Mouse (Mus musculus) heart, embryonic 16.5 days (tissue): ENCODE measurements around the gene Secisbp2. TPM values are rescaled to one million over a fixed set of nuclear protein-coding genes. Genes with fewer than 3 reads are reported as not detected.

ENCODE experiments used
- ATAC-seq: fragments of 200-750 bp; cut with Nextera tagmentation; replicated peaks from 2 replicates; pipeline ENCODE4 v1.8.0; 2017; ENCODE audit warnings: moderate number of reproducible peaks; ENCODE audit not compliant: insufficient read depth, low FRiP score; ENCODE audit errors: extremely low read depth
- H3K27ac ChIP-seq: fragments of 300-500 bp; sonication (generic); 2 replicates; pipeline ENCODE4 v1.5.1; 2014; ENCODE audit warnings: mild to moderate bottlenecking, low read length, control low read depth, moderate library complexity
- H3K27me3 ChIP-seq: fragments of 300-500 bp; sonication (generic); 2 replicates; pipeline ENCODE4 v1.6.1; 2014; ENCODE audit warnings: low read length, mixed read lengths; ENCODE audit not compliant: control insufficient read depth, insufficient read depth
- H3K36me3 ChIP-seq: fragments of 300-500 bp; sonication (generic); 2 replicates; pipeline ENCODE4 v1.6.1; 2014; ENCODE audit not compliant: control insufficient read depth, insufficient read depth
- H3K4me1 ChIP-seq: fragments of 300-500 bp; sonication (generic); 2 replicates; pipeline ENCODE4 v1.6.1; 2014; ENCODE audit warnings: low read length, mixed read lengths; ENCODE audit not compliant: control insufficient read depth, insufficient read depth
- H3K4me2 ChIP-seq: fragments of 300-500 bp; sonication (generic); 2 replicates; pipeline ENCODE4 v1.6.1; 2014; ENCODE audit warnings: low read depth, mild to moderate bottlenecking, control low read depth, low read length
- H3K4me3 ChIP-seq: fragments of 300-500 bp; sonication (generic); 2 replicates; pipeline ENCODE4 v1.5.1; 2014; ENCODE audit warnings: mild to moderate bottlenecking, control low read depth, low read length
- H3K9ac ChIP-seq: fragments of 300-500 bp; sonication (generic); 2 replicates; pipeline ENCODE4 v1.6.1; 2014; ENCODE audit warnings: low read length, control low read depth
- H3K9me3 ChIP-seq: fragments of 300-500 bp; sonication (generic); replicated peaks from 2 replicates; pipeline ENCODE4 v1.6.1; 2016; ENCODE audit warnings: low read length; ENCODE audit not compliant: control insufficient read depth
- whole genome bisulfite sequencing: fragments of 180-500 bp; shearing (Covaris S2); extraction: QIAGEN DNeasy Blood & Tissue Kit; methylation state at CpG from one replicate; pipeline ENCODE4 v1.1.7; 2014; 5-methylcytosine and 5-hydroxymethylcytosine counted together
- polyA plus RNA-seq: library from polyadenylated mRNA; unstranded; fragments of >200 nt; fragmentation: Nextera tagmentation; extraction: Ambion mirVana; gene quantifications from 2 replicates; pipeline ENCODE4 v1.2.1, GENCODE M21; 2015

Gene Secisbp2
- polyA plus RNA-seq, 1 experiment from 2014 or later, result 30.2 TPM

DNA sequence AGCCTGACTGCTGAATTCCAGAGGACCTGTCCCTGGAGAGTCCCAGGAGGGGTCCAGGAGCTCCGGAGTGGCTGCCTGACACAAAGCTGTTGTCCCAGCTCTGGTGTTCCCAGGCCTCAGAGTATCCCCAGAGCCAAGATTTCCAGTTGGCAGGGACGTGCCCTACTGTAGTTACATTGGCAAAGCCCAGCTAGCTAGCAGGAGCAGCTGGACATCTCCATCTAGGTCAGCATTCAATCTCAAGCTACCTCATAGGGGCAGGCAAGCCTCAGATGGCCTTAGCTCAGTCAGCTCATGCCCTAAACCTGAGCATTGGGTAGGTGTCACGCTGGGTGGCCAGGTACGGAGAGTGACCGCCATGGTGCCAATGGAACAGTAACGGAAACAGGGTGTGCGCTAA, 80.0 kb downstream of the Secisbp2 start:
- peaks cover 26% of the 10 kb centered on the region for H3K4me1 ChIP-seq
- no peaks in the 10 kb centered on the region for H3K36me3 ChIP-seq
- no peak overlapping the region for H3K9ac ChIP-seq
- no peaks in the 10 kb centered on the region for H3K27me3 ChIP-seq
- 91% methylated on average over 7 of the region's 7 CpGs for WGBS
- H3K4me2 ChIP-seq, result no peak overlapping the region
- ATAC-seq, result no peak
- H3K4me3 ChIP-seq, result no peak overlapping the region
- no peak overlapping the region for H3K27ac ChIP-seq
- H3K9me3 ChIP-seq, result no peaks in the 10 kb centered on the region

DNA sequence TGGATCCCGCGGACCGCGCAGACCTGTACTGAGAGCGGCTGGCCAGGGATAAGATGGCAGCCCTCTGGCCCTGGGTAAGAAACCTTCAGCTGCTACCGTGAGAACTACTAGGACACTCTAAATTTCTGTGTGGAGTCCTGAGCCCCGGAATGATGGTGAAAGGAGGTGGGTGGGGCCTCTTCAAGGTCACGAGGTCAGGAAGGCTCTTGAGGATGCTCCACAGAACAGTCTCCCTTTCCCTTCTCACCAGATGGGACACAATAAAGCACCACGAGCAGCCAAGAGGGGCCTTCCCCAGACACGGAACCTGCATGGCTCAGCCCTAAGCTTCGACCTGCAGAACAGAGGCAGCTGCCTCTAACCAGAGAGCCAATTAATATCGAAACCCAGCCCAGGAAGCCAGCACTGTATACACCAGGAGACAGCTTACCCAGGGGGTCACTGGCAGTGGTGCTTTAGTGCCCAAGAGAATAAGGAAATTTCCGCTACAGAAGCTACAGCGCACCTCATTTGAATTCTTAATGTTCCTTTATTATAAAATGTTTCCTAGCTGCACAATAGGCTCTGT, 80.7 kb downstream of the Secisbp2 start:
- Histone ChIP-seq H3K4me3 (no peak overlapping the region), H3K4me2 (no peak overlapping the region), H3K36me3 (no peaks in the 10 kb centered on the region), H3K9me3 (no peaks in the 10 kb centered on the region), H3K27me3 (no peaks in the 10 kb centered on the region), H3K9ac (no peak overlapping the region), H3K4me1 (peaks cover 31% of the 10 kb centered on the region), H3K27ac (no peak overlapping the region)
- no peak for ATAC-seq
- WGBS, result 79% methylated on average over 14 of the region's 14 CpGs

Other genes starting within 250 kb of the Secisbp2 start
- gene S1pr3, start 243.1 kb upstream of the Secisbp2 start, polyA plus RNA-seq, result 23.4 and 30.2 TPM in 2 replicates
- gene Shc3, start 82.3 kb upstream of the Secisbp2 start, polyA plus RNA-seq, result 0.21 and 0.22 TPM in 2 replicates
- 231 and 263 TPM in 2 replicates for gene Cks2, start 6.5 kb upstream of the Secisbp2 start, polyA plus RNA-seq
- gene Sema4d, start 142.1 kb downstream of the Secisbp2 start, polyA plus RNA-seq, result 17.6 and 22.5 TPM in 2 replicates
- gene Gadd45g, start 195.0 kb downstream of the Secisbp2 start, polyA plus RNA-seq, result 43.1 and 52.1 TPM in 2 replicates